Mouse (Mus musculus) stomach, postnatal 0 days (tissue): ENCODE data around the gene L3hypdh.

Source experiments
- CTCF ChIP-seq: IDR thresholded peaks from 2 replicates; pipeline ENCODE4 v1.5.1; 2016; ENCODE audit warnings: antibody characterized with exemption, low read depth, mild to moderate bottlenecking, moderate library complexity
- EP300 ChIP-seq: optimal IDR thresholded peaks from 2 replicates; pipeline ENCODE3; 2016; ENCODE audit warnings: antibody characterized with exemption

DNA sequence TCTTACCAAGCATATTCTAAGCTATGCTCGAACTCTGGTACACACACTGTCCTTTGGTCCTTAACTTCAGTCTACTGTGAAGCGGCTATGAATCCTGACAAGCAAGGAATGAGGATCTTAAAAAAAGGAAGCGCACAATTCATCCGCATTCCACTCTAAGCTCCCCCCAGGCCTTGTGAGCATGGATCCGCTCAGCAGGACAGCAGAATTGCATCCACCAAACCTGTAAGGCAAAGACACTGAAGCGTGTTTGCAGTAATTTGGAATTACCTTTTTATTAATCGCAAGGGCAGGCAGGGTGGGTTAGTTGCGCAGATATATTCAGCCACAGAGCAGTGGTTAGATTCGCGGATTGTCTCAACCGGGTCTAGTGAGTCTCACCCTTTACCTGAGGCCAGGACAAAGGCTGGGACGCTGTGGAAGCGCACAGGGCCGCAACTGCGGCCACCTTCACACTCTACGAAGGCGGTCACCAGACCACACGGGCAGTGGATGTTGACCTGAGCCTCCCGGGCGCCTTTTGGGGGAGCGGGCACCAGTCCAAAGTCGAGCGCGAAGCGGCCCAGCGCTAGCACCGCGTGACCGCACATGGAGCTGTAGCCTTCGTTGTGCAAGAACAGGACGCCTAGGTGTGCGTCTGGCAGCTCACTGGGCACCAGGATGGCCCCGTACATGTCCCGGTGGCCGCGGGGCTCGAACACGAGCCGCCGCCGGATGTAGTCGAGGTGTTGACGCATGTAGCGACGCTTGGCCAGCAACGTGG is 797 bp downstream of the L3hypdh start:
- no peak for TF ChIP-seq CTCF
- no peak for TF ChIP-seq EP300
